Mouse (Mus musculus) hindbrain, embryonic 15.5 days (tissue): ENCODE measurements around the gene Olfr508. TPM values are rescaled to one million over a fixed set of nuclear protein-coding genes. Genes with fewer than 3 reads are reported as not detected.

ENCODE experiments used
- polyA plus RNA-seq: library from polyadenylated mRNA; unstranded; fragments of >200 nt; fragmentation: Nextera tagmentation; extraction: Ambion mirVana; gene quantifications from 2 replicates; pipeline ENCODE4 v1.2.1, GENCODE M21; 2015

Gene Olfr508
- polyA plus RNA-seq, 1 experiment from 2014 or later, result not detected

Other genes with a start within 250 kb of the Olfr508 start
- not detected in 2 replicates for gene Olfr495, start 236.8 kb upstream of the Olfr508 start, polyA plus RNA-seq
- not detected in 2 replicates for gene Olfr497, start 209.6 kb upstream of the Olfr508 start, polyA plus RNA-seq
- not detected in 2 replicates for gene Olfr498, start 164.7 kb upstream of the Olfr508 start, polyA plus RNA-seq
- not detected in 2 replicates for gene Olfr502, start 104.9 kb upstream of the Olfr508 start, polyA plus RNA-seq
- gene Olfr503, start 85.5 kb upstream of the Olfr508 start, polyA plus RNA-seq, result not detected in 2 replicates
- gene Olfr504, start 64.2 kb upstream of the Olfr508 start, polyA plus RNA-seq, result not detected in 2 replicates
- not detected in 2 replicates for gene Olfr506, start 19.2 kb upstream of the Olfr508 start, polyA plus RNA-seq
- not detected in 2 replicates for gene Olfr507, start 8.2 kb upstream of the Olfr508 start, polyA plus RNA-seq
- gene Olfr509, start 21.9 kb downstream of the Olfr508 start, polyA plus RNA-seq, result 0.04 TPM in 1 of 2 replicates, not detected in the other
- not detected in 2 replicates for gene Olfr510, start 36.4 kb downstream of the Olfr508 start, polyA plus RNA-seq
- gene Olfr512, start 83.3 kb downstream of the Olfr508 start, polyA plus RNA-seq, result not detected in 2 replicates
- gene Olfr513, start 121.0 kb downstream of the Olfr508 start, polyA plus RNA-seq, result not detected in 2 replicates
- not detected in 2 replicates for gene Olfr514, start 196.0 kb downstream of the Olfr508 start, polyA plus RNA-seq
- not detected in 2 replicates for gene Olfr516, start 220.5 kb downstream of the Olfr508 start, polyA plus RNA-seq
- gene Olfr517, start 242.4 kb downstream of the Olfr508 start, polyA plus RNA-seq, result not detected in 2 replicates